Mouse (Mus musculus): ENCODE data around the gene Cpa4.

GRCm38 (mm10) chr6:30535340-30535739 lies 32.8 kb upstream of the Cpa4 start:
- TF ChIP-seq CTCF (conservative IDR thresholded peaks at IDR 0.05; ENCODE audit: insufficient read depth, insufficient read length, low read depth, low read length): peak; percentile 85
- no peak for TF ChIP-seq POLR2A (IDR thresholded peaks at IDR 0.05; ENCODE audit: low read depth, low read length)
